Mouse (Mus musculus): ENCODE measurements at regions not wholly inside any gene's neighbourhood (a gene's known extent, or its start where the extent isn't known, plus 50 kb on each side); places are given as distances from the start of the nearest gene placed in this dataset.

- TF ChIP-seq CTCF (IDR thresholded peaks at IDR 0.05; ENCODE audit: borderline replicate concordance, control insufficient read depth, extremely low read depth, insufficient read depth, low read length, poor library complexity) (no peak), POLR2A (IDR thresholded peaks at IDR 0.05; ENCODE audit: control insufficient read depth, extremely low read depth, insufficient read depth, low read length, poor library complexity) (no peak)
Observed at GRCm38 (mm10) chr15:36906789-36907188, 100.8 kb downstream of the Zfp706 start.

Measured in thymus, adult 2 months (tissue).